Mouse (Mus musculus) left cerebral cortex, postnatal 4 days (tissue): ENCODE measurements at regions not wholly inside any gene's neighbourhood (a gene's known extent, or its start where the extent isn't known, plus 50 kb on each side); places are given as distances from the start of the nearest gene placed in this dataset.
A peak's percentile ranks its signal among the peaks of the same experiment; 100 is the strongest.

ENCODE experiments used
- DNase-seq: peaks from one replicate; pipeline ENCODE4 v3.0.0-alpha.2; 2022
- intact Hi-C: fragments of 180-260 bp; cut with DNase I; formaldehyde crosslinking; loops from one replicate; pipeline ENCODE4 v1.15.1; 2025

DNA sequence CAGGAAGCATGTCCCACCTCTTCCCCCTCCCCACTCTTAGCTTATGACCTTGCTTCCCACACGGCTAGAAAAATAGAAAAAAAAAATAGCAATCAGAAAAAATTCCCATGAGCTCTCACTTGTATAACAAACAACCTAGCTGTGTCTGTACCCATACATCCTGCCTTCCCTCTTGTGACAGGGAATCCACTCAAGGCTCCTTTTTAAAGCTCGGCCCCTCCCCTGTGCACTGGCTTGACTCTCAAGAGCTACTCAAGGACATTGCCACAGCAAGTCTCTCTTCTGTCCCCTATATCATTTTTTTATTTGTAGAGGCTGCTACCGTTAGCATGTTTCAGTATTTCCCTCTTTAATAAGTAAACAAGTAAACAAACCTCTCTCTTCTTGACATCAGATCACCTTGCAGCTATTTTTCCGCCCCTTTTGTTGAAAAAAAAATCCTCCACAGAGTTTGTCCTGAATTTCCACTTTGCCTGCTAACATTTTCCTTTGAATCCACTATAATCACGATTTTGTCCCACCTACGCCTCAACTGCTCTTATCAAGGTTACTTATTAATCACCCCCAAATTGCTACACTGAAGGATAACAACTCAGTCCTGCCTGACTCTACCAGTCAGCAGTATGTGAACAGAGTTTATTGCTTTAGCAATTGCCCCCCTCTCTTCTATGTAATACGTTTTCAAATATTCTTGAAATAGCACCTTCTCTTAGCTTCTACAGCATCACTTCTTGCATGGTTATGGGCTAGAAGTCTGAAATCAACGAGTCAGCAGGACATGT, 61.8 kb upstream of the Gm6657 start:
- intact Hi-C loops: no loop called here
- DNase-seq: no peak

DNA sequence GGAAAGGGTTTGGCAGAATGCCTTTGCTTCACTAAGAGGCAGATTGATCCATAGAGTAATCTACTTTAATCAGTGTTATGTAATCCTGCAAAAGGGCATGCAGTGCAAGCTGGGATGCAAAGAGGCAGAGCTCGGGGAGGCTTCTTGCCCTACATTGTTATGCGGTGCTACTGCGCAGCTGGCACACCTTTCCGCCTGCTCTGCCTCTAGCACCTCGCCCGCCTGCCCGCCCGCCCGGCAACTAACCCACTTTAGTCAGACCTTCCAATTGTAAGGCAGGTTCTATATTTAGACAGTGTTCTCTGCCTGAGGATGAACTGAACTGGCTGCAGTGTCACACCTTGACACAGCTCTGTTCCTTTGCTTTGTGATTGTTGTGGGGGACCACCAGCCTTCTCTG, 60.7 kb upstream of the Gm6657 start:
- DNase-seq: peak; percentile 10

DNA sequence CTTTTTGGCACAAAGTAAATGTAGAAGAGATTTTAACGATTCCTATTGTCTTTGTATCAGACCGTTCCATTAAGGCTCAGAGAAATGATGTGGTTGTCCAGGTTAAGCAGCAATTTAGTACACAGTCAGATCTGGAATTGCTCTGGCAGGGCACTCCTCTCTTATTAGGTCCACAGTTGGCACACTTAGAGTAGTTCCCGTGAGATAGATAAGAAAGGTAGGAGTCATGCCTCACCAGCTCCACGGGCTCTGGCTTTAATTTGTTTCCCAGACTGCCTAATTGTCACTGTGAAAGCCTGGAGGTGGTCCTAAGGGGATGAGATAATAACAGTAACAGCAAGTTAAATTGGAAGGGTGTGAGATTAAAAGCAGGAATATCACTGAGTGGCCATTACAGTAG, 60.1 kb upstream of the Gm6657 start:
- no peak for DNase-seq
- intact Hi-C loops: no loop called here

More for the DNA sequence above, 60.7 kb upstream of the Gm6657 start:
- intact Hi-C loops: no loop called here

GRCm38 (mm10) chr12:78137196-78137595, 56.8 kb upstream of the Gm6657 start:
- intact Hi-C loops: no loop called here
- peak; percentile 3 for DNase-seq

- no peak for DNase-seq
These were observed 55.6 kb upstream of the Gm6657 start for GRCm38 (mm10) chr12:78138467-78138866.

More at GRCm38 (mm10) chr12:78138467-78138866, 55.6 kb upstream of the Gm6657 start:
- intact Hi-C loops: no loop called here
